Mouse (Mus musculus) MEL (cell line): ENCODE results near the gene Pax6. TPM values are rescaled to one million over a fixed set of nuclear protein-coding genes. Genes with fewer than 3 reads are reported as not detected.

ENCODE experiments used
- DNase-seq: peaks from one replicate; pipeline ENCODE4 v3.0.0; 2011; ENCODE audit warnings: low read depth, low spot score
- H3K27ac ChIP-seq: 2 replicates; pipeline ENCODE4 v1.5.1; 2012; ENCODE audit warnings: low read depth, mild to moderate bottlenecking, control low read depth, low read length, moderate library complexity; ENCODE audit not compliant: control insufficient read depth
- H3K27me3 ChIP-seq, 2 experiments: fragments of 150-350 bp in 1 of 2; sonication (generic) in 1 of 2; 2 replicates each; pipeline ENCODE4 v1.6.1; 2012; ENCODE audit warnings: low read length in 2 of 2, mild to moderate bottlenecking in 2 of 2, improper control_type of control experiment in 1 of 2, moderate library complexity in 1 of 2; ENCODE audit not compliant: insufficient read depth in 2 of 2, control insufficient read depth in 1 of 2
- H3K36me3 ChIP-seq, 2 experiments: 2 replicates each; pipeline ENCODE4 v1.6.1; 2012 to 2014; ENCODE audit warnings: low read length in 2 of 2, improper control_type of control experiment in 1 of 2, inconsistent platforms in 1 of 2, mild to moderate bottlenecking in 1 of 2; ENCODE audit not compliant: insufficient read depth in 2 of 2, control insufficient read depth in 1 of 2
- H3K4me1 ChIP-seq, 2 experiments: fragments of 150-350 bp in 1 of 2; sonication (generic) in 1 of 2; 2 replicates each; pipeline ENCODE4 v1.6.1; 2012; ENCODE audit warnings: low read length in 2 of 2, improper control_type of control experiment in 1 of 2, mild to moderate bottlenecking in 1 of 2; ENCODE audit not compliant: insufficient read depth in 2 of 2, control insufficient read depth in 1 of 2
- H3K4me3 ChIP-seq, 2 experiments: fragments of 150-350 bp in 1 of 2; sonication (generic) in 1 of 2; 2 replicates each; pipeline ENCODE4 v1.5.1; 2012; ENCODE audit warnings: low read depth in 2 of 2, low read length in 2 of 2, mild to moderate bottlenecking in 2 of 2, moderate library complexity in 2 of 2, control low read depth in 1 of 2, improper control_type of control experiment in 1 of 2; ENCODE audit not compliant: control insufficient read depth in 1 of 2, insufficient read depth in 1 of 2
- H3K79me2 ChIP-seq: 2 replicates; pipeline ENCODE4 v1.6.1; 2012; ENCODE audit warnings: mild to moderate bottlenecking, low read length, moderate library complexity; ENCODE audit not compliant: control insufficient read depth, poor library complexity, insufficient read depth
- H3K9ac ChIP-seq: 2 replicates; pipeline ENCODE4 v1.6.1; 2012; ENCODE audit warnings: low read depth, mild to moderate bottlenecking, control low read depth, low read length, moderate library complexity; ENCODE audit not compliant: control insufficient read depth, poor library complexity, severe bottlenecking
- H3K9me3 ChIP-seq: fragments of 150-350 bp; sonication (generic); replicated peaks from 2 replicates; pipeline ENCODE4 v1.6.1; 2012; ENCODE audit warnings: mild to moderate bottlenecking, low read length, improper control_type of control experiment, moderate library complexity; ENCODE audit not compliant: insufficient read depth
- CHD1 ChIP-seq: IDR thresholded peaks from 2 replicates; pipeline ENCODE4 v1.6.1; 2012; ENCODE audit warnings: low read depth, mild to moderate bottlenecking, inconsistent platforms, low read length, improper control_type of control experiment
- CHD2 ChIP-seq: IDR thresholded peaks from 2 replicates; pipeline ENCODE4 v1.6.1; 2011; ENCODE audit warnings: low read length, improper control_type of control experiment
- CTCF ChIP-seq, 3 experiments: IDR thresholded peaks in 2 of 3; conservative IDR thresholded peaks in 1 of 3; 2 replicates each; pipeline ENCODE4 v1.5.1; 2011 to 2012; ENCODE audit warnings: low read length in 3 of 3, low read depth in 2 of 3, mild to moderate bottlenecking in 2 of 3, improper control_type of control experiment in 1 of 3, inconsistent platforms in 1 of 3, mixed read lengths in 1 of 3, moderate library complexity in 1 of 3; ENCODE audit not compliant: control insufficient read depth in 1 of 3, insufficient read depth in 1 of 3, poor library complexity in 1 of 3, severe bottlenecking in 1 of 3
- E2F4 ChIP-seq: IDR thresholded peaks from 2 replicates; pipeline ENCODE4 v1.6.1; 2011; ENCODE audit warnings: low read depth, low read length, improper control_type of control experiment, borderline replicate concordance
- EP300 ChIP-seq, 2 experiments: IDR thresholded peaks; 2 replicates each; pipeline ENCODE4 v1.6.1; 2011; ENCODE audit warnings: improper control_type of control experiment in 2 of 2, low read length in 2 of 2, low read depth in 1 of 2, mild to moderate bottlenecking in 1 of 2
- ETS1 ChIP-seq: IDR thresholded peaks from 2 replicates; pipeline ENCODE4 v1.6.1; 2012; ENCODE audit warnings: low read depth, mild to moderate bottlenecking, inconsistent platforms, low read length, improper control_type of control experiment, moderate library complexity
- JUND ChIP-seq: IDR thresholded peaks from 2 replicates; pipeline ENCODE4 v1.6.1; 2011; ENCODE audit warnings: low read depth, mild to moderate bottlenecking, improper control_type of control experiment, low read length
- KAT2A ChIP-seq: conservative IDR thresholded peaks from 2 replicates; pipeline ENCODE4 v1.6.1; 2012; ENCODE audit warnings: low read depth, low read length, improper control_type of control experiment, inconsistent platforms
- MAX ChIP-seq: IDR thresholded peaks from 2 replicates; pipeline ENCODE4 v1.6.1; 2011; ENCODE audit warnings: low read length, improper control_type of control experiment
- MAZ ChIP-seq: IDR thresholded peaks from 2 replicates; pipeline ENCODE4 v1.6.1; 2012; ENCODE audit warnings: low read depth, mild to moderate bottlenecking, inconsistent platforms, low read length, improper control_type of control experiment
- MXI1 ChIP-seq: IDR thresholded peaks from 2 replicates; pipeline ENCODE4 v1.6.1; 2011; ENCODE audit warnings: mild to moderate bottlenecking, low read depth, low read length, improper control_type of control experiment
- MYB ChIP-seq: IDR thresholded peaks from 2 replicates; pipeline ENCODE4 v1.6.1; 2011; ENCODE audit warnings: mild to moderate bottlenecking, low read depth, low read length, improper control_type of control experiment
- NELFE ChIP-seq: IDR thresholded peaks from 2 replicates; pipeline ENCODE4 v1.6.1; 2011; ENCODE audit warnings: low read depth, low read length, improper control_type of control experiment
- NRF1 ChIP-seq: IDR thresholded peaks from 2 replicates; pipeline ENCODE4 v1.6.1; 2014; ENCODE audit warnings: low read depth, mild to moderate bottlenecking, inconsistent platforms, low read length, improper control_type of control experiment, moderate library complexity; ENCODE audit not compliant: poor library complexity, insufficient read depth, severe bottlenecking
- POLR2AphosphoS2 ChIP-seq: IDR thresholded peaks from 2 replicates; pipeline ENCODE4 v1.6.1; 2011; ENCODE audit warnings: low read length, improper control_type of control experiment
- POLR2AphosphoS5 ChIP-seq: IDR thresholded peaks from 2 replicates; pipeline ENCODE4 v1.6.1; 2012; ENCODE audit warnings: low read depth, borderline replicate concordance, mild to moderate bottlenecking, inconsistent platforms, low read length, moderate library complexity, mixed read lengths
- RAD21 ChIP-seq: IDR thresholded peaks from 2 replicates; pipeline ENCODE4 v1.6.1; 2011; ENCODE audit warnings: mild to moderate bottlenecking, low read depth, low read length, improper control_type of control experiment
- SIN3A ChIP-seq: IDR thresholded peaks from 2 replicates; pipeline ENCODE4 v1.6.1; 2012; ENCODE audit warnings: low read length, improper control_type of control experiment, inconsistent platforms
- TAL1 ChIP-seq: IDR thresholded peaks from 2 replicates; pipeline ENCODE4 v1.6.1; 2012; ENCODE audit warnings: mild to moderate bottlenecking, inconsistent platforms, low read length, moderate library complexity, mixed read lengths
- TBP ChIP-seq: IDR thresholded peaks from 2 replicates; pipeline ENCODE4 v1.8.0; 2011; ENCODE audit warnings: low read depth, low read length, improper control_type of control experiment
- USF1 ChIP-seq: IDR thresholded peaks from 2 replicates; pipeline ENCODE4 v1.6.1; 2014; ENCODE audit warnings: low read depth, mild to moderate bottlenecking, inconsistent platforms, low read length, improper control_type of control experiment, moderate library complexity
- USF2 ChIP-seq, 2 experiments: IDR thresholded peaks; 2 replicates each; pipeline ENCODE4 v1.6.1; 2011 to 2012; ENCODE audit warnings: improper control_type of control experiment in 2 of 2, low read length in 2 of 2, borderline replicate concordance in 1 of 2, inconsistent platforms in 1 of 2, low read depth in 1 of 2, mild to moderate bottlenecking in 1 of 2; ENCODE audit not compliant: insufficient read depth in 1 of 2
- ZKSCAN1 ChIP-seq: IDR thresholded peaks from 2 replicates; pipeline ENCODE4 v1.6.1; 2012; ENCODE audit warnings: low read depth, mild to moderate bottlenecking, inconsistent platforms, low read length, improper control_type of control experiment, moderate library complexity
- ZMIZ1 ChIP-seq: IDR thresholded peaks from 2 replicates; pipeline ENCODE4 v1.6.1; 2012; ENCODE audit warnings: low read depth, mild to moderate bottlenecking, inconsistent platforms, low read length, improper control_type of control experiment, moderate library complexity
- ZNF384 ChIP-seq: IDR thresholded peaks from 2 replicates; pipeline ENCODE4 v1.6.1; 2012; ENCODE audit warnings: low read depth, mild to moderate bottlenecking, inconsistent platforms, low read length, improper control_type of control experiment
- polyA plus RNA-seq, 2 experiments: library from polyadenylated mRNA; stranded (reverse) in 1 of 2; unstranded in 1 of 2; fragments of >175 nt in 1 of 2; fragments of >200 nt in 1 of 2; gene quantifications; 2 replicates each; pipeline versions ENCODE4 v1.2.1 to v1.2.4; 2012; ENCODE audit warnings: low replicate concordance in 2 of 2, low read depth in 1 of 2; ENCODE audit not compliant: insufficient read length in 2 of 2, insufficient read depth in 1 of 2, missing spikeins in 1 of 2
- total RNA-seq: library from RNA; depleted of rRNA; stranded (reverse); fragments of 300-350 nt; gene quantifications from 2 replicates; pipeline ENCODE4 v1.2.3, GENCODE M21; 2012

Pax6 gene
- total and polyA plus RNA-seq, 3 experiments, result 7.5 to 17.6 TPM; not detected in 1

DNA sequence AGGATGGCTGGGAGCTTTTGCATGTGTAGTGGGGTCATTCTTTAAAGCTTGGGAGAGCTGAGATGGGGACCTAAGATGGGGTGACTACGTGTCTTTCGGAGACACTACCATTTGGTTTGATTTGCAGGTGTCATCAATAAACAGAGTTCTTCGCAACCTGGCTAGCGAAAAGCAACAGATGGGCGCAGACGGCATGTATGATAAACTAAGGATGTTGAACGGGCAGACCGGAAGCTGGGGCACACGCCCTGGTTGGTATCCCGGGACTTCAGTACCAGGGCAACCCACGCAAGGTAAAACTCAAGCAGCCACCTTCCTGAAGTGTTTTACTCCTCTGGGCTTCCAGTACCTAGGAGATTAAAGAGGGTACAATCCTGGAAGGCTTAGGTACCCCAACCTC, 17.0 kb downstream of the Pax6 start:
- H3K79me2 ChIP-seq, result no peaks in the 10 kb centered on the region
- no peak overlapping the region for H3K4me3 ChIP-seq
- no peak for DNase-seq
- peaks cover 0 to 1% of the 10 kb centered on the region in 2 experiments; a peak in 2 of 4 replicates for H3K36me3 ChIP-seq
- no peaks in the 10 kb centered on the region for H3K9me3 ChIP-seq
- no peak overlapping the region for H3K9ac ChIP-seq
- H3K4me1 ChIP-seq, result no peaks in the 10 kb centered on the region
- H3K27ac ChIP-seq, result no peak overlapping the region
- TF ChIP-seq TBP (no peak), ETS1 (no peak), EP300 (IDR thresholded peaks at IDR 0.05; ENCODE audit: low read depth in 1 of 2, low read length in 2 of 2) (no peak), USF1 (no peak), MAX (no peak), ZMIZ1 (no peak), MAZ (no peak), NELFE (no peak), CHD2 (no peak), ZKSCAN1 (no peak), TAL1 (no peak), ZNF384 (no peak), NRF1 (no peak), RAD21 (no peak), E2F4 (no peak), CTCF (IDR thresholded peaks at IDR 0.05 in 2 of 3, conservative IDR thresholded peaks at IDR 0.05 in 1 of 3; ENCODE audit: control insufficient read depth in 1 of 3, insufficient read depth in 1 of 3, low read depth in 2 of 3, low read length in 3 of 3, poor library complexity in 1 of 3, severe bottlenecking in 1 of 3) (no peak), MXI1 (no peak), KAT2A (no peak)
- H3K27me3 ChIP-seq, result no peaks in the 10 kb centered on the region

DNA sequence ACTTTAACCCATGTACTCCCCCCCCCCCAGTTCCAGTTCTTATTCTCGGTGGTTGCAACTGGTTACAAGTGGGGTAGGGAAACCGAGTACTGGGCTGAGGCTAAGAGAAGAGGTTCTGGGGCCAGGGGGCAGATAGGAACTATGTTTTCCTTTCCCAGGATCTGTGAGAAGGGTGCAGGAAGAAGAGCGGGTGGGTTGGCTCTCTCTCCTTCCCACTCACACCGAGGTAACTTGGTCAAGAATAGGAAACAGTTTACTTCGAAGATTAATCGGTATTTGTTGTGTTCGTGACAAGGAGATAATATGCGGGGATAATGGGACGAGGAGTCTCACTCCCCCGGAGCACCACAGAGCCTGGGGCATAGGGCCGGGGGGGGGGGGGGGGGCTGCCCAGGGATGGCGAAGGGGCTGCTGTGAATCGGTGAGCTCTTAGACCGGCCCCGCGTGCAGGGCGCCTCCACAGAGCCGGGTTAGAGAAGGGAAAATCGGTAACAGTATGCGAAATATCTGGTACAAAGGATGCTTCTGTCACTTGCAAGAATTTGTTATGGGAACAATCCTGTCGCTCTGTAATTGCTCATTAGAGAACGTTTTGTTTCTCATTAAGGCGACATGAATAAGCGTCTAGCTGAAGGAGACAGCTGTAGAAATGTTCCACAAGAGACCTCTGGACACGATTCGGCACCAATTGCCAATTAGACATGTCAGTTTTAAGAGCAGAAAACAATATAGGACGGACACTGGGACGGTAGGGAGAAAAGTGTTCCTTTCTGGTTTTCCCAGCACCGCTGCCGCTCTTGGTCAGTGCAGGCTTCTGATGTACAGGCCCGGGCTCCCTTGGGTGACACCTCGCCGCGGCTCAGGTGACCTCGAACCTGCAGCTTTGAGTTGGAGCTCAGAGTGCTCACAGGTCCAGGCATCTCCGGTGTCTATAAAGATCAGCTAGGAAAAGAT, 17.9 kb downstream of the Pax6 start:
- no peak for DNase-seq
- H3K9ac ChIP-seq, result no peak overlapping the region
- H3K4me3 ChIP-seq, result no peak overlapping the region
- H3K9me3 ChIP-seq, result no peaks in the 10 kb centered on the region
- peaks cover 0 to 1% of the 10 kb centered on the region in 2 experiments; a peak in 2 of 4 replicates for H3K36me3 ChIP-seq
- H3K27ac ChIP-seq, result no peak overlapping the region
- no peaks in the 10 kb centered on the region for H3K27me3 ChIP-seq
- no peaks in the 10 kb centered on the region for H3K4me1 ChIP-seq
- no peaks in the 10 kb centered on the region for H3K79me2 ChIP-seq
- TF ChIP-seq ZKSCAN1, result no peak
- no peak for TF ChIP-seq MYB
- TF ChIP-seq USF2 (IDR thresholded peaks at IDR 0.05; ENCODE audit: borderline replicate concordance in 1 of 2, insufficient read depth in 1 of 2, low read depth in 1 of 2, low read length in 2 of 2), result no peak
- TF ChIP-seq CHD1, result no peak
- TF ChIP-seq SIN3A, result no peak
- no peak for TF ChIP-seq JUND
- no peak for TF ChIP-seq EP300 (IDR thresholded peaks at IDR 0.05; ENCODE audit: low read depth in 1 of 2, low read length in 2 of 2)
- TF ChIP-seq TAL1, result no peak
- TF ChIP-seq POLR2AphosphoS2, result no peak
- TF ChIP-seq RAD21, result no peak
- TF ChIP-seq POLR2AphosphoS5, result no peak
